Mouse (Mus musculus): Measurements from ENCODE around the gene Gm9736. TPM values are rescaled to one million over a fixed set of nuclear protein-coding genes. Genes with fewer than 3 reads are reported as not detected.
A peak's percentile ranks its signal among the peaks of the same experiment; 100 is the strongest.
"Not testable (repeated sequence)": the region's sequence is repeated elsewhere in the genome, so short reads cannot be mapped to it uniquely, and the experiment has no call there.

Gene Gm9736
- not detected in 2 replicates for polyA plus RNA-seq (2014; fragmentation: Nextera tagmentation; extraction: Ambion mirVana)

DNA sequence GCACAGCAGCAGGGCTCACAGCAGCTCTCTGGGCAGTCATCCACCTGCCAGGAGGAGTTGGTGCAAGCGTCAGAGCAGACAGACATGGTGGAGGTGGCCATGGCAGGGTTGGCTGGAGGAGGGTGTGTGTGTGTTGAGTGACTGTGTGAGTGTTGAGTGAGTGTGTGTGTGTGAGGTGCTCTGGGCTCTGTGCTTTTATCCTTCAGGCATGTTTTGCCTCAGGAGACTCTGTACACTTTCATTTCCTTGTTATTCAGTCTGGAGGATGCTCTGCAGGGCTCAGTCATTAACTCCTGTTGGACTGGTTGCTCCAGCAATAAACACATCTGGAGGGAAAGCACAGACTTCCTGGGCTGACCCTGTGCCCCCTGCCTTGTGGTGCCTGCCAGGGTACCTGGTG is at the start of gene Gm9736:
Gene Gm9736, minus strand, starts transcription at position 101 of the 400 bp plus-strand sequence.
- DNase-seq (ENCODE audit: low spot score); H3K9ac ChIP-seq (ENCODE audit: low read length); H3K4me2 ChIP-seq (ENCODE audit: low read depth, low read length, severe bottlenecking); H3K27me3 ChIP-seq (ENCODE audit: control insufficient read depth, insufficient read depth, low read length); H3K27ac ChIP-seq (ENCODE audit: low read depth, low read length); H3K36me3 ChIP-seq (ENCODE audit: control insufficient read depth, insufficient read depth, low read length); H3K4me3 ChIP-seq (ENCODE audit: low read depth, low read length); H3K4me1 ChIP-seq (replicated peaks; ENCODE audit: control insufficient read depth, insufficient read depth, low read length); H3K9me3 ChIP-seq (ENCODE audit: control insufficient read depth, low read length); ATAC-seq (replicated peaks; ENCODE audit: low FRiP score): not testable (repeated sequence)
- 67% methylated on average over 1 of the region's 1 CpGs for WGBS

DNA sequence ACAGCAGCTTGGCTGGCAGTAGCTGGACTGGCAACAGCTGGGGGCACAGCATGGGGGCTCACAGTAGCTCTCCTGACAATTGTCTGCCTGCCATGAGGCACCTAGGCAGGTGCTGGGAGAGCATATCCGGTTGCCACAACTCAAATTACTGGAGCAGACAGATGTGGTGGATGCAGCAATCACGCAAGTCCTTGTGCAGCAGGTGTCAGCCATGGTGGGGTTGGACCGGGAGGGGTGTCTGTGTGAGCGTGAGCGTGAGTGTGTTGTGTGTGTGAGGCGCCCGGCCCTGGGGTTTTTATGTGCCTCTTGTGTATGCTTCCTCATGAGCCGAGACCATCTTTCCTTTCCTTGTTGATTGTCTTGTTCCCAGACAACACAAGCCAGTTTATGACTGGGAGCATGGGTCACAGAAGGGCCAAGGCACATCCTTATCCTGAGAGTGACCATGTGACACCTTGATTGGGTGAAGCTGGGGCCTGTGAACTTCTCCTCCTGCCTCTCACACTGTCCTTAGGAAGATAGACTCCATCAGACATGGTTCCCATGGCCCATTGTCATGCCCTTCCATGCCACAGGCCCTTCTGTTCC is 47.9 kb upstream of the Gm9736 start, which contains the start of gene Gm19668:
Gene Gm19668, minus strand, starts transcription at position 213 of the 588 bp plus-strand sequence.
- peak within 1 kb of the TSS; percentile 14 for H3K27ac ChIP-seq (ENCODE audit: low read depth, low read length)
- no peaks in the 10 kb centered on the region for H3K4me1 ChIP-seq (replicated peaks; ENCODE audit: control insufficient read depth, insufficient read depth, low read length)
- ATAC-seq (replicated peaks; ENCODE audit: low FRiP score), result no peak
- no peaks in the 10 kb centered on the region for H3K36me3 ChIP-seq (ENCODE audit: control insufficient read depth, insufficient read depth, low read length)
- H3K4me2 ChIP-seq (ENCODE audit: low read depth, low read length, severe bottlenecking), result no peak within 1 kb of the TSS
- H3K27me3 ChIP-seq (ENCODE audit: control insufficient read depth, insufficient read depth, low read length), result no peaks in the 10 kb centered on the region
- H3K4me3 ChIP-seq (ENCODE audit: low read depth, low read length), result no peak within 1 kb of the TSS
- H3K9ac ChIP-seq (ENCODE audit: low read length), result no peak within 1 kb of the TSS
- DNase-seq (ENCODE audit: low spot score), result no peak
- H3K9me3 ChIP-seq (ENCODE audit: control insufficient read depth, low read length), result no peaks in the 10 kb centered on the region
- 64% methylated on average over 8 of the region's 8 CpGs for WGBS

DNA sequence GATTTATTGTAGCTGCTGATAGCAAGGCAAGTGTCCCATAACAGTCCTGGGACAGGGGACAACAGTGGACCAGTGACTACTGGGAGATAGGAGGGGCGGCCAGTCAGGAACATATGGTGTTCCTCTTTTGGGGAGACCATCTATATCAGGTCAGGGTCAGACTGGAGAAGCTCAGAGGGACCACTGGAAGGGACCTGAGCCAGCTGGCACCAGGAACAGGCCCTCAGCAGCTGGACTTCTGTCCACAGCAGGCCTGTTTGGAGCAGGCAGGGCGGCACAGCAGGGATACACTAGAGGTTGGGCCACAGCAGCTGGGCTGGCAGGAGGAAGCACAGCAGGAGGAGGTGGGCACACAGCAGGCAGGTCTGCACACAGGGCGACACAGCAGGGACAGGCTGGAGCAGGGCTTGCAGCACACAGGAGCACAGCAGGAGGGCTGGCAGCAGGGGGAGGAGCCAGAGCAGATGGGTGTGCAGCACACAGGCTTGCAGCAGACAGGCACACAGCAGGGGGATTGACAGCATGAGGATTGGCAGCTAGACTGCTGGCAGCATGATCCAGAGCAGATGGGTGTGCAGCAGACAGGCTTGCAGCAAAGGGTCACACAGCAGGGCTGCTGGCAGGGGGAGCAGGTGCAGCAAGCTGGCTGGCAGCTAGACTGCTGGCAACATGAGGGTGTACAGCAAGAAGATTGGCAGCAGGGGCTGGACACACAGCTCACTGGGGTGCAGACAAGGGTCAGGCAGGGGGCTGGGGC is 47.2 kb upstream of the Gm9736 start:
- H3K4me1 ChIP-seq (replicated peaks; ENCODE audit: control insufficient read depth, insufficient read depth, low read length); H3K4me2 ChIP-seq (ENCODE audit: low read depth, low read length, severe bottlenecking); H3K9ac ChIP-seq (ENCODE audit: low read length); H3K27me3 ChIP-seq (ENCODE audit: control insufficient read depth, insufficient read depth, low read length); H3K4me3 ChIP-seq (ENCODE audit: low read depth, low read length); DNase-seq (ENCODE audit: low spot score); ATAC-seq (replicated peaks; ENCODE audit: low FRiP score); H3K9me3 ChIP-seq (ENCODE audit: control insufficient read depth, low read length); H3K36me3 ChIP-seq (ENCODE audit: control insufficient read depth, insufficient read depth, low read length): not testable (repeated sequence)
- peak overlapping the region; percentile 14 for H3K27ac ChIP-seq (ENCODE audit: low read depth, low read length)
- 28% methylated on average over 3 of the region's 3 CpGs for WGBS

- Histone ChIP-seq H3K27me3 (ENCODE audit: control insufficient read depth, insufficient read depth, low read length) (no peaks in the 10 kb centered on the region), H3K27ac (ENCODE audit: low read depth, low read length) (peak overlapping the region; percentile 14; the same call in 1 of the 2 replicates), H3K9me3 (ENCODE audit: control insufficient read depth, low read length) (no peaks in the 10 kb centered on the region), H3K4me2 (ENCODE audit: low read depth, low read length, severe bottlenecking) (no peak overlapping the region), H3K4me1 (replicated peaks; ENCODE audit: control insufficient read depth, insufficient read depth, low read length) (no peaks in the 10 kb centered on the region), H3K4me3 (ENCODE audit: low read depth, low read length) (no peak overlapping the region), H3K36me3 (ENCODE audit: control insufficient read depth, insufficient read depth, low read length) (no peaks in the 10 kb centered on the region), H3K9ac (ENCODE audit: low read length) (no peak overlapping the region)
- DNase-seq (ENCODE audit: low spot score) (no peak), ATAC-seq (replicated peaks; ENCODE audit: low FRiP score) (no peak)
- WGBS, result 15% methylated on average over 3 of the region's 3 CpGs
Measured at GRCm38 (mm10) chr10:77797677-77798076, 46.5 kb upstream of the Gm9736 start.

DNA sequence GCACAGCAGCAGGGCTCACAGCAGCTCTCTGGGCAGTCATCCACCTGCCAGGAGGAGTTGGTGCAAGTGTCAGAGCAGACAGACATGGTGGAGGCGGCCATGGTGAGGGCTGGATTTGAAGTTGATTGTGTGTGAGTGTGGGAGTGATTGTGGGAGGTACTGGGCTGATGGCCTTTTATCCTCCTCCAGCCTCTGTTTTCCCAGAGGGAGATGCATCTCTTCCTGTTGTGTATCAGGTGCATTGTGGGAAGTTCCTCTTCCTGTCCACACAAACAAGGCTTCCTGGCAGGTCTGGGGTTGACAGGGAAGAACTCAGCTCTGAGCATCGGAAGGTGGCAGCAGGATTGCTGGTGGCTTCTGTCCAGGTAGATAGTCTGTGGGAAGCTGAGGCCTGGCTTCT is 43.8 kb upstream of the Gm9736 start, which contains the start of gene Gm9639:
Gene Gm9639, minus strand, starts transcription at position 101 of the 400 bp plus-strand sequence.
- no peak for DNase-seq (ENCODE audit: low spot score)
- Histone ChIP-seq H3K9me3 (ENCODE audit: control insufficient read depth, low read length) (no peaks in the 10 kb centered on the region), H3K36me3 (ENCODE audit: control insufficient read depth, insufficient read depth, low read length) (no peaks in the 10 kb centered on the region), H3K4me2 (ENCODE audit: low read depth, low read length, severe bottlenecking) (no peak within 1 kb of the TSS), H3K27ac (ENCODE audit: low read depth, low read length) (no peak within 1 kb of the TSS), H3K27me3 (ENCODE audit: control insufficient read depth, insufficient read depth, low read length) (no peaks in the 10 kb centered on the region), H3K4me3 (ENCODE audit: low read depth, low read length) (no peak within 1 kb of the TSS), H3K9ac (ENCODE audit: low read length) (no peak within 1 kb of the TSS), H3K4me1 (replicated peaks; ENCODE audit: control insufficient read depth, insufficient read depth, low read length) (no peaks in the 10 kb centered on the region)
- no peak for ATAC-seq (replicated peaks; ENCODE audit: low FRiP score)
- 63% methylated on average over 2 of the region's 2 CpGs for WGBS

GRCm38 (mm10) chr10:77788621-77789020 is 37.5 kb upstream of the Gm9736 start:
- Histone ChIP-seq H3K9ac (ENCODE audit: low read length) (no peak overlapping the region), H3K27me3 (ENCODE audit: control insufficient read depth, insufficient read depth, low read length) (no peaks in the 10 kb centered on the region), H3K4me1 (replicated peaks; ENCODE audit: control insufficient read depth, insufficient read depth, low read length) (no peaks in the 10 kb centered on the region), H3K27ac (ENCODE audit: low read depth, low read length) (no peak overlapping the region), H3K4me3 (ENCODE audit: low read depth, low read length) (no peak overlapping the region), H3K9me3 (ENCODE audit: control insufficient read depth, low read length) (no peaks in the 10 kb centered on the region), H3K4me2 (ENCODE audit: low read depth, low read length, severe bottlenecking) (no peak overlapping the region), H3K36me3 (ENCODE audit: control insufficient read depth, insufficient read depth, low read length) (no peaks in the 10 kb centered on the region)
- ATAC-seq (replicated peaks; ENCODE audit: low FRiP score), result no peak
- DNase-seq (ENCODE audit: low spot score), result no peak
- WGBS, result 83% methylated on average over 2 of the region's 2 CpGs

- not testable (repeated sequence) for H3K36me3 ChIP-seq (ENCODE audit: control insufficient read depth, insufficient read depth, low read length); DNase-seq (ENCODE audit: low spot score); H3K27me3 ChIP-seq (ENCODE audit: control insufficient read depth, insufficient read depth, low read length); ATAC-seq (replicated peaks; ENCODE audit: low FRiP score); H3K4me3 ChIP-seq (ENCODE audit: low read depth, low read length); H3K4me2 ChIP-seq (ENCODE audit: low read depth, low read length, severe bottlenecking); H3K27ac ChIP-seq (ENCODE audit: low read depth, low read length); H3K9ac ChIP-seq (ENCODE audit: low read length); H3K9me3 ChIP-seq (ENCODE audit: control insufficient read depth, low read length); H3K4me1 ChIP-seq (replicated peaks; ENCODE audit: control insufficient read depth, insufficient read depth, low read length)
- WGBS, result 75% methylated on average over 1 of the region's 1 CpGs
Measured at GRCm38 (mm10) chr10:77787876-77788275, 36.7 kb upstream of the Gm9736 start, which contains the start of gene Gm7137. TSS of gene Gm7137 (minus strand) at chr10:77788200.

- not testable (repeated sequence) for H3K4me1 ChIP-seq (replicated peaks; ENCODE audit: control insufficient read depth, insufficient read depth, low read length); H3K4me3 ChIP-seq (ENCODE audit: low read depth, low read length); H3K4me2 ChIP-seq (ENCODE audit: low read depth, low read length, severe bottlenecking); DNase-seq (ENCODE audit: low spot score); ATAC-seq (replicated peaks; ENCODE audit: low FRiP score); H3K9ac ChIP-seq (ENCODE audit: low read length); H3K27me3 ChIP-seq (ENCODE audit: control insufficient read depth, insufficient read depth, low read length); H3K36me3 ChIP-seq (ENCODE audit: control insufficient read depth, insufficient read depth, low read length); H3K9me3 ChIP-seq (ENCODE audit: control insufficient read depth, low read length); H3K27ac ChIP-seq (ENCODE audit: low read depth, low read length)
- WGBS, result 83% methylated on average over 1 of the region's 3 CpGs
Measured at GRCm38 (mm10) chr10:77783396-77783795, 32.2 kb upstream of the Gm9736 start.

Data from forebrain, embryonic 11.5 days (tissue).